Mouse (Mus musculus) T-helper 1 cell (primary cell): ENCODE measurements around the gene Ropn1.
"Not testable (repeated sequence)": the region's sequence is repeated elsewhere in the genome, so short reads cannot be mapped to it uniquely, and the experiment has no call there.

ENCODE experiments used
- in situ Hi-C: fragments of 300-600 bp; cut with MboI, MseI; formaldehyde crosslinking; loops from one replicate; pipeline ENCODE4 v1.15.1; 2025; ENCODE audit warnings: high pct_unique_total_duplicates

Ropn1 gene

DNA sequence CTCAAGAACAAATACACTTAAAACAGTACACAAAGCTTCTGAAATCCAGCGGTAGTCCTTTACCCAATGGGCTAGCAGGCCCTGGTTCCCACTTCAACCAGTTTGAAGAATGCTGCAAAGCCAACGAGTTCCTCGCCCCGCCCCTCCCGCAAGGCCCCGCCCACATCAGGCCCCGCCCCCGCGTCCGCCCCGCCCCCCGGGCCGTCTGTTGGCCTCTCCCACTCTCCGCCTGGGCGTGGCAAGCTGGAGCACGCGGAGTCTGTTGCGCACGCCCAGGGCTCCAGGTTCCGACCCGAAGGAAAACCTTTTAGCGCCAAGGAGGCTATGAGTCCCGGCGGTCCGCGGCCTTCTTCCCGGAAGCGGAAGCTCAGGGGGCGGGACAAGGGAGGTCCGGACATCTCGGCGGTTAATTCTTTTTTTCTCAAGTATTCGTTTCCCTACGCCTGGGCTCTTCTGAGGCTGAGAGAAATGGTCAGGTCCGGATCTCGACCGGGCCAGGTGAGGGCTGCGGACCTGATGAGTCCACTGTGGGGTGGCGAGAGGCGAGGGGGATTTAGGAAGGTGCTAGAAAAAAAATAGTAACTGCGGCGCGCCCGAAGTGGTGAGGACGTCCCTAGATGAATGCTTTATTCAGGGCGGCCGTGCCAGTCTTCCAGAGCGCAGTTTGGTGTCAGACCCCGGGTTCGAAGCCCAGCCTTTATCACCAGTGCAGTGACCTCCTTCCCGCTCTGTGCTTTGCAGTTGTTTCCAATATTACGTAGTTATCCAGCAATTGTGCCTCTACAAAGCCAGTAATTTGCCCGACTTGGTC lies 40.8 kb downstream of the Ropn1 start, which contains the start of gene Ccdc14:
TSS of gene Ccdc14 (plus strand) at position 283 of the 811 bp plus-strand sequence.
- in situ Hi-C loops = no loop called here

DNA sequence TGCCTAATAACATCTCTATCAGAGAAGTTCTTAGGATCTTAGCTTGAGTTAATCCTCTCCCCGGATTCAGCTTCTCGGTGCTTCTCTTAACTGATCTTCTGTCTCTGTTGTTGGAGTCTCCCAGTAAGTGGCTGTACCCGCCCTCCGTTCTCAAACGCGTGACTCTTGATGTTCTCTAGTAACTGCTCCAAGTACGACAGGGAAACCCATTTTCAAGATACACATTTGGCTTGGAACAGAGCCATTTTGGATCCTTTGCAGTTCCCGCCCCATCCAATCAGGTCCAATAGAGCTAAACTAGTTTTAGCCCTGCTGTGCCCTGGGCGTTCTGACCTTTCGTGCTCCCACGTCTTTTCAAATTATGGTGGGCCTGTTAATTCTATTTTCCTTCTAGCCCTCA lies 41.4 kb downstream of the Ropn1 start:
- in situ Hi-C loops = no loop called here

DNA sequence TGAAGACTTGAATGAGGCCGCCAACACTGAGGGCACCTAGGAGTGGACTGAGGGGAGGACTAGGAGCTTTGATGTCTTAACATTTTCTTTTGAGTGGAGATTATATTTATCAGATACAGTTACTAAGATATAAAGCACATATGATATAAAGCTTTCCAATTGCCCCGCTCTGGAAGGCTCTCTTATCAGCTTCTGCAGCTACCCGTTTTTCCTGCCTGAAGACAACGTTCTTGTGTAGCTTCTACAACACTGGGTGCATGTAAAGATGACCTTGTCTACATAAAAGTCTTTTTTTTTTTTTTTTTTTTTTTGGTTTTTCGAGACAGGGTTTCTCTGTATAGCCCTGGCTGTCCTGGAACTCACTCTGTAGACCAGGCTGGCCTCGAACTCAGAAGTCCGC lies 44.8 kb downstream of the Ropn1 start:
- in situ Hi-C loops = no loop called here

DNA sequence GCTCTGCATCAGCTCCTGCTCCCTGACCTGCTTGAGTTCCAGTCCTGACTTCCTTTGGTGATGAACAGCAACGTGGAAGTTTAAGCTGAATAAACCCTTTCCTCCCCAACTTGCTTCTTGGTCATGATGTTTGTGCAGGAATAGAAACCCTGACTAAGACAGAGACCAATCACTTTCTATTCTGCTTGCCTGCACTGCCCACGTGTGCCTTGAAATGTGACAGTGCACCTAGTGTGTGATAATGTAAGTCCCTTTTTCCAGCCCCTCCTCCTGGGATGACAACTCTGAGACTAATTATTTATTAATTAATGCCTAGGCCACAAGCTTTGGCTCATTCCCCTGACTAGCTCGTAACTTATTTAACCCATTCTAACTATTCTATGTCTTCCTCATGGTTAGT lies 49.0 kb downstream of the Ropn1 start:
- in situ Hi-C loops = not testable (repeated sequence)

DNA sequence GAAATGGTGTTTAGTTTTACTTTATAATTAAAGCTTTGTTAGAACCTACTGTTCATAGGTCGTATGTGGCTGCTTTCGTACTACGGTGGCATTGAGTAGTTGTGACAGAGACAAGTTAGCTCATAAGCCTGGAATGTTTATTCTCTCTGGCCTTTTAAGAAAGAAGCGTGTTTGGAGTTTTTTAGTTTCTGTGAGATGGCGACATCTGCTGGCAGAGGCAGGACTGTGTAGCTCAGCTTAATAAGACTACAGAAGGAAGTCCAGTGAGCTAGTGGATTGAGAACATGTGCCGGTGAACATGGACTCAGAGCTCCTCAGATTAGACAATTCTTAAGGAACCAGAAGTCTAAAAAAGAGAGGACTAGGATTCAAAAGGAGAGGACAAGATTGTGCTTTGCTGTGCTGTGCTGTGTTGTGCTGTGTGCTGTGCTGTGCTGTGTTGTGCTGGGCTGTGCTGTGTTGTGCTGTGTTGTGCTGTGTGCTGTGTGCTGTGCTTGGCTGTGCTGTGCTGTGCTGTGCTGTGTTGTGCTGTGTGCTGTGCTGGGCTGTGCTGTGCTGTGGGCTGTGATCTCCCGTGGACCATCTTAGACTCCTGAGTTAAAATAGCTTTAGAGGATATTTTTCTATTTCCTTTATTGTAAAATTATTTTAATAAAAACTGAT lies 50.6 kb downstream of the Ropn1 start:
- in situ Hi-C loops = no loop called here

DNA sequence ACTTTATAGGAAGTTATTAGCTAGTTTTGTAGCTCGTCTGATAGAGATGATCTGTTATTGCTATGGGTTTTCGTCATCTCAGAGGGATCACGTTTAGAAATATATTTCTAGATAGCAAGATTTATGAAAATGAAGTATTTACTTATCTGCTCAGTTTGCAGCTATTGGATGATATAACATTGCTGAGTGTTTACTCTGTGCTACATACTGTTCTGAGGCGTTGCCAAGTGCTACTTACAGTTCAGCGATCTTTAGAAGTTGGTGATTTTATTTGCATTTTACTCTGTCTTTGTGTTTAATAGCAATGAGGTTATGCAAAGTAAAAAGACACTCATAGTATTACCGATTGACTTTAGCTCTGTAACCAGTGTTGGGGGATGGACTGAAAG lies 51.1 kb downstream of the Ropn1 start:
- in situ Hi-C loops = no loop called here

DNA sequence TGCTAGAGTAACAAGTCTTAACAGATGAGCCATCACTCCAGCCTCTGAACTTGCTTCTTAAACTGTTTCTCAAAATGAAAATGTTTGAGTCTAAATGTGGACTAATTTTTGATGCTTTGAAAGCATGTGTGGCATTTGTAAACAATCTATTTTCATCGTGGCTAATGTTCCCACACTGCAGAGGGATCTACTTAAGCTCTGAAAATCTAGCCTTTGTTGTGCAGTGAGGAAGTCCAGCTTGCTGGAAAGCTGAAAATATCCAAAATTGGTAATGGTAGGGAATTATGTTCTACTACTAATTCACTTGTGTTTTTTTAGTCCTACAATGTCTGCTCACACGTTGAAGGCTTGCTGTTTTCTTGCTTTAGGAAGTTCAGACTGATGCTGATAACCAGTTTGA lies 56.3 kb downstream of the Ropn1 start:
- in situ Hi-C loops = no loop called here

DNA sequence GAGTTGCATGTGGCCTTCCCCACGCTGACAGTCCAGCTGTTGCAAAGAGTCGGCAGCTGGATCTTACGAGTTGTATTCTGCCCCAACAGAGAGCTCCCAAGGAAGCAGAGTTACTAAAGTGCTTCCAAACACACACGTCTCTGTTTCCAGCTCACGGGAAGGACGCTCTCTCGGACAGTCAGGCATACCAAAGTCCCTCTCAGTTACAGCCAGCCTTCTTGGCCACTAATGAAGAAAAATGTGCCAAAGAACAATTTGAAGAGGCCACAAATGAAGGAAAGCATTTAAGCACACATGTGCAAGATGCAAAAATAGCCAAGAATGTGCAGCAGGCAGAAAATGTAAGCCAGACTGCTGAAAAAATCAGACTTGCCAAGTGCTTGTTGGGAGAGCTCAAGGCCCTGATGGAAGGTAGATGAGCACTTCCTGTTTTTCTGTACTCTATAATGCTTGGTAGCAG lies 56.8 kb downstream of the Ropn1 start:
- in situ Hi-C loops = no loop called here

DNA sequence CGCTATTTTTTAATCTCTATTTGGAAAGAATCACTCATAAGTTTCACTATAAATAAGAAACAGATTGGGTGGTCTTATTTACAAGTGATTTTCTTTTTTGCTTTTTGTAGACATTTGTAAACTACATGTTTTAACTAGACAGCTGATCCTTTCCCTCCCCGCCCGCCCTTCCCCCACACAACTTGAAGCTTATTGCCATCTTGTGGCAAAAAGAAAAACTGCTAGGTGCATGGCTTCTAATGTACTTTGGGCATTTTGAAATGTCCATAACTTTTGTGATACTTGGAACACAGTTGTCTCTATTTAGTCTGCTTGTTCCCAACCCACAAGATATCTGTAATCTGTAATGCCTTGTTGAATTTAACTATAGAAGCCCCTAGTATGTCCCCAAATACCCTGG lies 61.8 kb downstream of the Ropn1 start:
- in situ Hi-C loops = no loop called here

DNA sequence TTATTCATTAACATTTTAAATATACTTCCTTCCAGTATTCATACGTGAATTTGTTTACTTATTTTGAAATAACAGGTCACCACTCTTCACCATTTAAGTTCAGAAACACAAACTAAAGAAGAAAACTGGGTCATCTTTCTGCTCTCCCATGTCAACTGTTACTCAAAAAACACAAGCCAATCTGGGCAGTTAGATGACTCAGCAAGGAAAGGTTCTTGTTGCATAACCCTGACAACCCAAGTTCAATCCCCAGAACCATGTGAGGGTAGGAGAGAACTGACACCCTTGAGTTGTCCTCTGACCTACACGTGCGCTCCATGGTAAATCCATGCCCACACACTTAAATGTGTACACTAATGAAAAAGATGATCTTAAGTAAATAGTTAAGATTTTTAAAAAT lies 75.4 kb downstream of the Ropn1 start:
- in situ Hi-C loops = no loop called here
